Mouse (Mus musculus): Measurements from ENCODE around the gene Fbxw27. TPM values are rescaled to one million over a fixed set of nuclear protein-coding genes. Genes with fewer than 3 reads are reported as not detected.
"Not testable (repeated sequence)": the region's sequence is repeated elsewhere in the genome, so short reads cannot be mapped to it uniquely, and the experiment has no call there.

Fbxw27 gene
- polyA plus RNA-seq (2015; fragmentation: Nextera tagmentation; extraction: Ambion mirVana) = not detected in 2 replicates

GRCm38 (mm10) chr9:109790570-109790969 is at the start of gene Fbxw27:
Gene Fbxw27, minus strand, starts transcription at chr9:109790670.
- not testable (repeated sequence) for H3K4me2 ChIP-seq; H3K27me3 ChIP-seq (replicated peaks); H3K9ac ChIP-seq; ATAC-seq (ENCODE audit: insufficient read depth, low FRiP score, low read depth); H3K4me1 ChIP-seq; H3K27ac ChIP-seq; H3K9me3 ChIP-seq; H3K4me3 ChIP-seq (replicated peaks); H3K36me3 ChIP-seq
- 78% methylated on average over 4 of the region's 4 CpGs for WGBS

- Histone ChIP-seq H3K4me1 (0 out of 2 replicates have a peak, but pooled peaks cover 5% of the 10 kb centered on the region), H3K9me3 (no peaks in the 10 kb centered on the region), H3K9ac (peak overlapping the region; percentile 42), H3K4me2 (peak overlapping the region; percentile 84), H3K36me3 (no peaks in the 10 kb centered on the region), H3K27me3 (replicated peaks) (no peaks in the 10 kb centered on the region), H3K27ac (no peak overlapping the region), H3K4me3 (replicated peaks) (peak overlapping the region; percentile 71)
- WGBS = 9% methylated on average over 6 of the region's 6 CpGs
- peak; percentile 36 for ATAC-seq (ENCODE audit: insufficient read depth, low FRiP score, low read depth)
Observed at GRCm38 (mm10) chr9:109833088-109833412, 42.6 kb upstream of the Fbxw27 start.

GRCm38 (mm10) chr9:109832391-109833087 is 42.1 kb upstream of the Fbxw27 start, which contains the start of gene Nme6:
Gene Nme6, plus strand, starts transcription at chr9:109832749.
- Histone ChIP-seq H3K4me1 (0 out of 2 replicates have a peak, but pooled peaks cover 5% of the 10 kb centered on the region), H3K9me3 (no peaks in the 10 kb centered on the region), H3K9ac (peak within 1 kb of the TSS; percentile 42), H3K27ac (peak within 1 kb of the TSS; percentile 86), H3K36me3 (no peaks in the 10 kb centered on the region), H3K27me3 (replicated peaks) (no peaks in the 10 kb centered on the region), H3K4me2 (peak within 1 kb of the TSS; percentile 84), H3K4me3 (replicated peaks) (peak within 1 kb of the TSS; percentile 71)
- under 1% methylated on average over 32 of the region's 32 CpGs for WGBS
- ATAC-seq (ENCODE audit: insufficient read depth, low FRiP score, low read depth) = peak; percentile 97

GRCm38 (mm10) chr9:109826181-109826580 is 35.7 kb upstream of the Fbxw27 start:
- no peak for ATAC-seq (ENCODE audit: insufficient read depth, low FRiP score, low read depth)
- Histone ChIP-seq H3K4me2 (no peak overlapping the region), H3K9ac (no peak overlapping the region), H3K4me1 (no peaks in the 10 kb centered on the region), H3K27me3 (replicated peaks) (no peaks in the 10 kb centered on the region), H3K27ac (no peak overlapping the region), H3K36me3 (no peaks in the 10 kb centered on the region), H3K9me3 (no peaks in the 10 kb centered on the region), H3K4me3 (replicated peaks) (no peak overlapping the region)
- 69% methylated on average over 5 of the region's 5 CpGs for WGBS

- no peaks in the 10 kb centered on the region for H3K9me3 ChIP-seq
- no peak overlapping the region for H3K4me3 ChIP-seq (replicated peaks)
- no peak; the same call in 1 of the 2 replicates for ATAC-seq (ENCODE audit: insufficient read depth, low FRiP score, low read depth)
- H3K27me3 ChIP-seq (replicated peaks) = no peaks in the 10 kb centered on the region
- no peak overlapping the region for H3K4me2 ChIP-seq
- 68% methylated on average over 4 of the region's 4 CpGs for WGBS
- H3K27ac ChIP-seq = no peak overlapping the region
- H3K4me1 ChIP-seq = no peaks in the 10 kb centered on the region
- no peak overlapping the region for H3K9ac ChIP-seq
- H3K36me3 ChIP-seq = no peaks in the 10 kb centered on the region
Observed at GRCm38 (mm10) chr9:109825739-109826138, 35.3 kb upstream of the Fbxw27 start.

GRCm38 (mm10) chr9:109816341-109816740 is 25.9 kb upstream of the Fbxw27 start:
- Histone ChIP-seq H3K9ac (no peak overlapping the region), H3K4me2 (no peak overlapping the region)
- WGBS = 32% methylated on average over 6 of the region's 6 CpGs

GRCm38 (mm10) chr9:109813424-109813823 is 23.0 kb upstream of the Fbxw27 start:
- WGBS = 50% methylated on average over 7 of the region's 7 CpGs
- H3K4me1 ChIP-seq = no peaks in the 10 kb centered on the region
- ATAC-seq (ENCODE audit: insufficient read depth, low FRiP score, low read depth) = no peak
- no peak overlapping the region for H3K4me3 ChIP-seq (replicated peaks)
- no peak overlapping the region for H3K4me2 ChIP-seq
- H3K9me3 ChIP-seq = no peaks in the 10 kb centered on the region
- no peak overlapping the region for H3K27ac ChIP-seq
- H3K36me3 ChIP-seq = no peaks in the 10 kb centered on the region
- no peak overlapping the region for H3K9ac ChIP-seq
- H3K27me3 ChIP-seq (replicated peaks) = no peaks in the 10 kb centered on the region

More at GRCm38 (mm10) chr9:109816341-109816740, 25.9 kb upstream of the Fbxw27 start:
- H3K4me1 ChIP-seq = no peaks in the 10 kb centered on the region
- ATAC-seq (ENCODE audit: insufficient read depth, low FRiP score, low read depth) = no peak
- no peak overlapping the region for H3K4me3 ChIP-seq (replicated peaks)
- no peak overlapping the region for H3K27ac ChIP-seq
- H3K9me3 ChIP-seq = no peaks in the 10 kb centered on the region
- H3K27me3 ChIP-seq (replicated peaks) = no peaks in the 10 kb centered on the region
- H3K36me3 ChIP-seq = no peaks in the 10 kb centered on the region

GRCm38 (mm10) chr9:109811980-109812379 is 21.5 kb upstream of the Fbxw27 start, which contains the start of gene Spink8:
Gene Spink8, plus strand, starts transcription at chr9:109812280.
- Histone ChIP-seq H3K27me3 (replicated peaks) (no peaks in the 10 kb centered on the region), H3K9me3 (no peaks in the 10 kb centered on the region), H3K9ac (no peak within 1 kb of the TSS), H3K36me3 (no peaks in the 10 kb centered on the region), H3K27ac (no peak within 1 kb of the TSS), H3K4me3 (replicated peaks) (no peak within 1 kb of the TSS), H3K4me1 (no peaks in the 10 kb centered on the region), H3K4me2 (no peak within 1 kb of the TSS)
- 81% methylated on average over 1 of the region's 1 CpGs for WGBS
- ATAC-seq (ENCODE audit: insufficient read depth, low FRiP score, low read depth) = no peak

GRCm38 (mm10) chr9:109807898-109808297 is 17.4 kb upstream of the Fbxw27 start:
- 40% methylated on average over 3 of the region's 3 CpGs for WGBS
- Histone ChIP-seq H3K4me2 (no peak overlapping the region), H3K4me1 (no peaks in the 10 kb centered on the region), H3K36me3 (no peaks in the 10 kb centered on the region), H3K4me3 (replicated peaks) (no peak overlapping the region), H3K9me3 (no peaks in the 10 kb centered on the region), H3K27ac (no peak overlapping the region), H3K9ac (no peak overlapping the region), H3K27me3 (replicated peaks) (no peaks in the 10 kb centered on the region)
- no peak for ATAC-seq (ENCODE audit: insufficient read depth, low FRiP score, low read depth)

GRCm38 (mm10) chr9:109806695-109807293 is 16.3 kb upstream of the Fbxw27 start:
- H3K9ac ChIP-seq = no peak overlapping the region
- no peak overlapping the region for H3K27ac ChIP-seq
- H3K27me3 ChIP-seq (replicated peaks) = no peaks in the 10 kb centered on the region
- no peak overlapping the region for H3K4me2 ChIP-seq
- H3K9me3 ChIP-seq = no peaks in the 10 kb centered on the region
- H3K4me1 ChIP-seq = no peaks in the 10 kb centered on the region
- no peaks in the 10 kb centered on the region for H3K36me3 ChIP-seq
- H3K4me3 ChIP-seq (replicated peaks) = no peak overlapping the region
- WGBS = 66% methylated on average over 2 of the region's 2 CpGs
- no peak for ATAC-seq (ENCODE audit: insufficient read depth, low FRiP score, low read depth)

- Histone ChIP-seq H3K9me3 (no peaks in the 10 kb centered on the region), H3K36me3 (no peaks in the 10 kb centered on the region), H3K4me1 (no peaks in the 10 kb centered on the region), H3K4me2 (no peak overlapping the region), H3K4me3 (replicated peaks) (no peak overlapping the region), H3K27ac (no peak overlapping the region), H3K9ac (no peak overlapping the region), H3K27me3 (replicated peaks) (no peaks in the 10 kb centered on the region)
- 51% methylated on average over 1 of the region's 1 CpGs for WGBS
- no peak for ATAC-seq (ENCODE audit: insufficient read depth, low FRiP score, low read depth)
Observed at GRCm38 (mm10) chr9:109806260-109806659, 15.8 kb upstream of the Fbxw27 start.

GRCm38 (mm10) chr9:109805596-109805995 is 15.1 kb upstream of the Fbxw27 start:
- WGBS = 69% methylated on average over 2 of the region's 2 CpGs
- not testable (repeated sequence) for H3K27me3 ChIP-seq (replicated peaks); H3K9me3 ChIP-seq; H3K9ac ChIP-seq; H3K4me1 ChIP-seq; H3K4me2 ChIP-seq; H3K36me3 ChIP-seq; H3K4me3 ChIP-seq (replicated peaks); ATAC-seq (ENCODE audit: insufficient read depth, low FRiP score, low read depth); H3K27ac ChIP-seq

Measured in stomach, embryonic 15.5 days (tissue).